Mouse (Mus musculus) MEL (cell line): ENCODE results near the gene Ap2b1. TPM values are rescaled to one million over a fixed set of nuclear protein-coding genes. Genes with fewer than 3 reads are reported as not detected.

Experiments
- DNase-seq: peaks from one replicate; pipeline ENCODE4 v3.0.0; 2011; ENCODE audit warnings: low read depth, low spot score
- H3K27ac ChIP-seq: 2 replicates; pipeline ENCODE4 v1.5.1; 2012; ENCODE audit warnings: low read depth, mild to moderate bottlenecking, control low read depth, low read length, moderate library complexity; ENCODE audit not compliant: control insufficient read depth
- H3K27me3 ChIP-seq, 2 experiments: fragments of 150-350 bp in 1 of 2; sonication (generic) in 1 of 2; 2 replicates each; pipeline ENCODE4 v1.6.1; 2012; ENCODE audit warnings: low read length in 2 of 2, mild to moderate bottlenecking in 2 of 2, improper control_type of control experiment in 1 of 2, moderate library complexity in 1 of 2; ENCODE audit not compliant: insufficient read depth in 2 of 2, control insufficient read depth in 1 of 2
- H3K36me3 ChIP-seq, 2 experiments: 2 replicates each; pipeline ENCODE4 v1.6.1; 2012 to 2014; ENCODE audit warnings: low read length in 2 of 2, improper control_type of control experiment in 1 of 2, inconsistent platforms in 1 of 2, mild to moderate bottlenecking in 1 of 2; ENCODE audit not compliant: insufficient read depth in 2 of 2, control insufficient read depth in 1 of 2
- H3K4me1 ChIP-seq, 2 experiments: fragments of 150-350 bp in 1 of 2; sonication (generic) in 1 of 2; 2 replicates each; pipeline ENCODE4 v1.6.1; 2012; ENCODE audit warnings: low read length in 2 of 2, improper control_type of control experiment in 1 of 2, mild to moderate bottlenecking in 1 of 2; ENCODE audit not compliant: insufficient read depth in 2 of 2, control insufficient read depth in 1 of 2
- H3K4me3 ChIP-seq, 2 experiments: fragments of 150-350 bp in 1 of 2; sonication (generic) in 1 of 2; 2 replicates each; pipeline ENCODE4 v1.5.1; 2012; ENCODE audit warnings: low read depth in 2 of 2, low read length in 2 of 2, mild to moderate bottlenecking in 2 of 2, moderate library complexity in 2 of 2, control low read depth in 1 of 2, improper control_type of control experiment in 1 of 2; ENCODE audit not compliant: control insufficient read depth in 1 of 2, insufficient read depth in 1 of 2
- H3K79me2 ChIP-seq: 2 replicates; pipeline ENCODE4 v1.6.1; 2012; ENCODE audit warnings: mild to moderate bottlenecking, low read length, moderate library complexity; ENCODE audit not compliant: control insufficient read depth, poor library complexity, insufficient read depth
- H3K9ac ChIP-seq: 2 replicates; pipeline ENCODE4 v1.6.1; 2012; ENCODE audit warnings: low read depth, mild to moderate bottlenecking, control low read depth, low read length, moderate library complexity; ENCODE audit not compliant: control insufficient read depth, poor library complexity, severe bottlenecking
- H3K9me3 ChIP-seq: fragments of 150-350 bp; sonication (generic); replicated peaks from 2 replicates; pipeline ENCODE4 v1.6.1; 2012; ENCODE audit warnings: mild to moderate bottlenecking, low read length, improper control_type of control experiment, moderate library complexity; ENCODE audit not compliant: insufficient read depth
- BHLHE40 ChIP-seq: IDR thresholded peaks from 2 replicates; pipeline ENCODE4 v1.6.1; 2012; ENCODE audit warnings: low read depth, mild to moderate bottlenecking, inconsistent platforms, low read length, improper control_type of control experiment, borderline replicate concordance
- CTCF ChIP-seq, 3 experiments: IDR thresholded peaks in 2 of 3; conservative IDR thresholded peaks in 1 of 3; 2 replicates each; pipeline ENCODE4 v1.5.1; 2011 to 2012; ENCODE audit warnings: low read length in 3 of 3, low read depth in 2 of 3, mild to moderate bottlenecking in 2 of 3, improper control_type of control experiment in 1 of 3, inconsistent platforms in 1 of 3, mixed read lengths in 1 of 3, moderate library complexity in 1 of 3; ENCODE audit not compliant: control insufficient read depth in 1 of 3, insufficient read depth in 1 of 3, poor library complexity in 1 of 3, severe bottlenecking in 1 of 3
- E2F4 ChIP-seq: IDR thresholded peaks from 2 replicates; pipeline ENCODE4 v1.6.1; 2011; ENCODE audit warnings: low read depth, low read length, improper control_type of control experiment, borderline replicate concordance
- ELF1 ChIP-seq: IDR thresholded peaks from 2 replicates; pipeline ENCODE4 v1.6.1; 2014; ENCODE audit warnings: low read depth, mild to moderate bottlenecking, inconsistent platforms, low read length, improper control_type of control experiment, moderate library complexity
- EP300 ChIP-seq, 2 experiments: IDR thresholded peaks; 2 replicates each; pipeline ENCODE4 v1.6.1; 2011; ENCODE audit warnings: improper control_type of control experiment in 2 of 2, low read length in 2 of 2, low read depth in 1 of 2, mild to moderate bottlenecking in 1 of 2
- ETS1 ChIP-seq: IDR thresholded peaks from 2 replicates; pipeline ENCODE4 v1.6.1; 2012; ENCODE audit warnings: low read depth, mild to moderate bottlenecking, inconsistent platforms, low read length, improper control_type of control experiment, moderate library complexity
- GATA1 ChIP-seq: IDR thresholded peaks from 2 replicates; pipeline ENCODE4 v1.6.1; 2011; ENCODE audit warnings: low read depth, low read length, improper control_type of control experiment
- JUND ChIP-seq: IDR thresholded peaks from 2 replicates; pipeline ENCODE4 v1.6.1; 2011; ENCODE audit warnings: low read depth, mild to moderate bottlenecking, improper control_type of control experiment, low read length
- MAX ChIP-seq: IDR thresholded peaks from 2 replicates; pipeline ENCODE4 v1.6.1; 2011; ENCODE audit warnings: low read length, improper control_type of control experiment
- MXI1 ChIP-seq: IDR thresholded peaks from 2 replicates; pipeline ENCODE4 v1.6.1; 2011; ENCODE audit warnings: mild to moderate bottlenecking, low read depth, low read length, improper control_type of control experiment
- MYC ChIP-seq: IDR thresholded peaks from 2 replicates; pipeline ENCODE4 v1.6.1; 2011; ENCODE audit warnings: low read depth, mild to moderate bottlenecking, low read length, improper control_type of control experiment, moderate library complexity
- NELFE ChIP-seq: IDR thresholded peaks from 2 replicates; pipeline ENCODE4 v1.6.1; 2011; ENCODE audit warnings: low read depth, low read length, improper control_type of control experiment
- NRF1 ChIP-seq: IDR thresholded peaks from 2 replicates; pipeline ENCODE4 v1.6.1; 2014; ENCODE audit warnings: low read depth, mild to moderate bottlenecking, inconsistent platforms, low read length, improper control_type of control experiment, moderate library complexity; ENCODE audit not compliant: poor library complexity, insufficient read depth, severe bottlenecking
- POLR2A ChIP-seq, 2 experiments: IDR thresholded peaks; 2 replicates each; pipeline ENCODE4 v1.6.1; 2011 to 2012; ENCODE audit warnings: low read length in 2 of 2, mild to moderate bottlenecking in 2 of 2, control low read depth in 1 of 2, improper control_type of control experiment in 1 of 2, low read depth in 1 of 2, moderate library complexity in 1 of 2; ENCODE audit not compliant: control insufficient read depth in 1 of 2, insufficient read depth in 1 of 2, poor library complexity in 1 of 2
- RAD21 ChIP-seq: IDR thresholded peaks from 2 replicates; pipeline ENCODE4 v1.6.1; 2011; ENCODE audit warnings: mild to moderate bottlenecking, low read depth, low read length, improper control_type of control experiment
- RCOR1 ChIP-seq: IDR thresholded peaks from 2 replicates; pipeline ENCODE4 v1.6.1; 2012; ENCODE audit warnings: low read depth, mild to moderate bottlenecking, inconsistent platforms, low read length, improper control_type of control experiment
- SIN3A ChIP-seq: IDR thresholded peaks from 2 replicates; pipeline ENCODE4 v1.6.1; 2012; ENCODE audit warnings: low read length, improper control_type of control experiment, inconsistent platforms
- SMC3 ChIP-seq: IDR thresholded peaks from 2 replicates; pipeline ENCODE4 v1.6.1; 2011; ENCODE audit warnings: low read depth, low read length, improper control_type of control experiment
- TBP ChIP-seq: IDR thresholded peaks from 2 replicates; pipeline ENCODE4 v1.8.0; 2011; ENCODE audit warnings: low read depth, low read length, improper control_type of control experiment
- TCF12 ChIP-seq: IDR thresholded peaks from 2 replicates; pipeline ENCODE4 v1.6.1; 2014; ENCODE audit warnings: low read depth, mild to moderate bottlenecking, inconsistent platforms, low read length, improper control_type of control experiment, moderate library complexity
- UBTF ChIP-seq: IDR thresholded peaks from 2 replicates; pipeline ENCODE4 v1.6.1; 2012; ENCODE audit warnings: low read depth, mild to moderate bottlenecking, inconsistent platforms, low read length, improper control_type of control experiment, moderate library complexity, borderline replicate concordance; ENCODE audit not compliant: insufficient read depth
- USF1 ChIP-seq: IDR thresholded peaks from 2 replicates; pipeline ENCODE4 v1.6.1; 2014; ENCODE audit warnings: low read depth, mild to moderate bottlenecking, inconsistent platforms, low read length, improper control_type of control experiment, moderate library complexity
- ZC3H11A ChIP-seq: IDR thresholded peaks from 2 replicates; pipeline ENCODE4 v1.6.1; 2012; ENCODE audit warnings: low read depth, mild to moderate bottlenecking, inconsistent platforms, low read length, improper control_type of control experiment
- ZKSCAN1 ChIP-seq: IDR thresholded peaks from 2 replicates; pipeline ENCODE4 v1.6.1; 2012; ENCODE audit warnings: low read depth, mild to moderate bottlenecking, inconsistent platforms, low read length, improper control_type of control experiment, moderate library complexity
- polyA plus RNA-seq, 2 experiments: library from polyadenylated mRNA; stranded (reverse) in 1 of 2; unstranded in 1 of 2; fragments of >175 nt in 1 of 2; fragments of >200 nt in 1 of 2; gene quantifications; 2 replicates each; pipeline versions ENCODE4 v1.2.1 to v1.2.4; 2012; ENCODE audit warnings: low replicate concordance in 2 of 2, low read depth in 1 of 2; ENCODE audit not compliant: insufficient read length in 2 of 2, insufficient read depth in 1 of 2, missing spikeins in 1 of 2
- total RNA-seq: library from RNA; depleted of rRNA; stranded (reverse); fragments of 300-350 nt; gene quantifications from 2 replicates; pipeline ENCODE4 v1.2.3, GENCODE M21; 2012

The Ap2b1 gene
- total and polyA plus RNA-seq, 3 experiments = 60.6 to 165 (median 68.9) TPM

DNA sequence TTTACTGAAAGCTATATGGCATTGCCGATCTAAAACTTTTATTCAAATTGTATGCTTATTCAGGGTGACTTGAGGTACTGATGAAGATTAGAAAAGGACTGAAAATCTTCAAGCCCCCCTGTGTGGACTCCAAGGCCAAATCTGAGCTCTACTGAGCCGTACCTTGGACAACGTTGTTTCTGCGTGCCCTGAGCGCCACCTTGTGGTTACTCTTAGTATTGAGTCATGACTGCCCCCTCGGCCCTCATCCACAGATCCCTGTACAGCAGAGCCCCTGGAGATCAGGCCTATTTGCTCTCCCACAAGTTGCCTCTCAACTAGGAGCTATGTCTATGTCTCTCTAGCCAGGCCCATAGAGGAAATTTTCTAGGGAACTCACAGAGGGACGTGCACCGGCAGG, 125.9 kb downstream of the Ap2b1 start:
- Histone ChIP-seq H3K9ac (no peak overlapping the region), H3K4me3 (no peak overlapping the region), H3K27ac (no peak overlapping the region), H3K36me3 (peaks cover 0 to 5% of the 10 kb centered on the region in 2 experiments; a peak in 1 of 4 replicates)
- TF ChIP-seq E2F4 (no peak), TBP (peak; percentile 41; the same call in 1 of the 2 replicates), MAX (no peak), UBTF (no peak), RAD21 (peak; percentile 98), SMC3 (peak; percentile 83), RCOR1 (no peak), ETS1 (no peak), GATA1 (no peak), CTCF (IDR thresholded peaks at IDR 0.05 in 2 of 3, conservative IDR thresholded peaks at IDR 0.05 in 1 of 3; ENCODE audit: control insufficient read depth in 1 of 3, insufficient read depth in 1 of 3, low read depth in 2 of 3, low read length in 3 of 3, poor library complexity in 1 of 3, severe bottlenecking in 1 of 3) (peak; percentile 79 to 99 (median 97)), ZC3H11A (peak; percentile 82), NRF1 (no peak), ZKSCAN1 (no peak), EP300 (IDR thresholded peaks at IDR 0.05; ENCODE audit: low read depth in 1 of 2, low read length in 2 of 2) (no peak)
- TF ChIP-seq, all 39 proteins: peak for 5
- Histone ChIP-seq H3K79me2 (no peaks in the 10 kb centered on the region), H3K27me3 (peaks cover 0 to 3% of the 10 kb centered on the region in 2 experiments; a peak in 3 of 4 replicates), H3K9me3 (no peaks in the 10 kb centered on the region), H3K4me1 (peaks cover 0 to 12% of the 10 kb centered on the region in 2 experiments; a peak in 2 of 4 replicates)
- peak; percentile 81 for DNase-seq

DNA sequence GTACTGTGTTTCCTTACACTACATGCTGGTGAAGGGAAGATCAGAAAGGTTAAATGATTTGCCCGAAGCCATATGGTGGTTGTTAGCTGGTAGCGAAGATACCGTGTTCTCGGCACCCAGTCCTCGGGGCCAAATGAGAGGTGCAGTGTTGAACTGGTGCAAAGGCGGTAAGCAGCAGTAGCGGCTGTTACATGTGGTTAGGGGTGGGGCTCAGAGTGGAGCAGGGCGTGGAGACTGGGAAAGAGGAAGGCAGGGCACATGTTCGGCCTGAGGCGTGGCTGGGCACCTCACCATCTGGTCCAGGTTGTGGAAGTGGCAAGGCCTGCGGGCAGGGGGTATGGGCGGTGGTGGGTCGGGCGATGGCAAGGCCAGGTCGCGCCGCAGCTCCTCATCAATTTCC, 128.1 kb downstream of the Ap2b1 start:
- Histone ChIP-seq H3K9ac (peak overlapping the region; percentile 26), H3K9me3 (no peaks in the 10 kb centered on the region), H3K4me3 (peak overlapping the region; percentile 21 to 30; a peak in 3 of 4 replicates), H3K36me3 (peaks cover 0 to 5% of the 10 kb centered on the region in 2 experiments; a peak in 1 of 4 replicates), H3K79me2 (no peaks in the 10 kb centered on the region), H3K27ac (no peak overlapping the region), H3K27me3 (peaks cover 1 to 13% of the 10 kb centered on the region in 2 experiments; a peak in 3 of 4 replicates), H3K4me1 (peaks cover 0 to 12% of the 10 kb centered on the region in 2 experiments; a peak in 3 of 4 replicates)
- peak; percentile 89 for DNase-seq
- TF ChIP-seq SIN3A (peak; percentile 78), ETS1 (peak; percentile 47; the same call in 1 of the 2 replicates), MYC (peak; percentile 93), USF1 (peak; percentile 40), TCF12 (peak; percentile 23; the same call in 1 of the 2 replicates), JUND (no peak), EP300 (IDR thresholded peaks at IDR 0.05; ENCODE audit: low read depth in 1 of 2, low read length in 2 of 2) (peak in 1 of 2 experiments; percentile 26; a peak in 1 of 4 replicates), BHLHE40 (no peak), NELFE (no peak), POLR2A (IDR thresholded peaks at IDR 0.05; ENCODE audit: control insufficient read depth in 1 of 2, insufficient read depth in 1 of 2, low read depth in 1 of 2, low read length in 2 of 2, poor library complexity in 1 of 2) (peak in 1 of 2 experiments; percentile 38; a peak in 1 of 4 replicates), TBP (no peak; the same call in 1 of the 2 replicates), MXI1 (peak; percentile 96), ELF1 (no peak), MAX (peak; percentile 96)
